Mouse (Mus musculus) stomach, embryonic 15.5 days (tissue): ENCODE data around the gene Mfsd2b. TPM values are rescaled to one million over a fixed set of nuclear protein-coding genes. Genes with fewer than 3 reads are reported as not detected.

ENCODE experiments used
- ATAC-seq: fragments of 200-750 bp; cut with Nextera tagmentation; 2 replicates; pipeline ENCODE4 v1.8.0; 2017; ENCODE audit warnings: low read depth, moderate number of reproducible peaks, moderate TSS enrichment; ENCODE audit not compliant: insufficient read depth, low FRiP score
- H3K27ac ChIP-seq: fragments of 300-500 bp; sonication (generic); 2 replicates; pipeline ENCODE4 v1.5.1; 2015; ENCODE audit warnings: mild to moderate bottlenecking, inconsistent platforms
- H3K27me3 ChIP-seq: fragments of 300-500 bp; sonication (generic); replicated peaks from 2 replicates; pipeline ENCODE4 v1.6.1; 2015; ENCODE audit warnings: inconsistent platforms
- H3K36me3 ChIP-seq: fragments of 300-500 bp; sonication (generic); 2 replicates; pipeline ENCODE4 v1.6.1; 2015; ENCODE audit warnings: inconsistent platforms
- H3K4me1 ChIP-seq: fragments of 300-500 bp; sonication (generic); 2 replicates; pipeline ENCODE4 v1.6.1; 2015; ENCODE audit warnings: inconsistent platforms
- H3K4me2 ChIP-seq: fragments of 300-500 bp; sonication (generic); 2 replicates; pipeline ENCODE4 v1.6.1; 2015; ENCODE audit warnings: mild to moderate bottlenecking, inconsistent platforms
- H3K4me3 ChIP-seq: fragments of 300-500 bp; sonication (generic); replicated peaks from 2 replicates; pipeline ENCODE4 v1.5.1; 2015; ENCODE audit warnings: inconsistent platforms
- H3K9ac ChIP-seq: fragments of 300-500 bp; sonication (generic); 2 replicates; pipeline ENCODE4 v1.6.1; 2015; ENCODE audit warnings: inconsistent platforms
- H3K9me3 ChIP-seq: fragments of 300-500 bp; sonication (generic); 2 replicates; pipeline ENCODE4 v1.6.1; 2016; ENCODE audit warnings: inconsistent platforms
- WGBS: fragments of 180-500 bp; shearing (Covaris S2); methylation state at CpG from one replicate; pipeline ENCODE4 v1.1.7; 2015; 5-methylcytosine and 5-hydroxymethylcytosine counted together
- polyA plus RNA-seq: library from polyadenylated mRNA; unstranded; fragments of >200 nt; fragmentation: Nextera tagmentation; extraction: Ambion mirVana; gene quantifications from 2 replicates; pipeline ENCODE4 v1.2.1, GENCODE M21; 2015

The Mfsd2b gene
- polyA plus RNA-seq, 1 experiment from 2014 or later, result 5.0 TPM

GRCm38 (mm10) chr12:4841392-4841887, 32.7 kb downstream of the Mfsd2b start, which contains the start of gene Fkbp1b:
TSS of gene Fkbp1b (minus strand) at chr12:4841591.
- under 1% methylated on average over 36 of the region's 37 CpGs for WGBS
- peak within 1 kb of the TSS; percentile 62 for H3K9ac ChIP-seq
- peak; percentile 67 for ATAC-seq
- H3K9me3 ChIP-seq, result no peaks in the 10 kb centered on the region
- no peaks in the 10 kb centered on the region for H3K27me3 ChIP-seq
- H3K27ac ChIP-seq, result no peak within 1 kb of the TSS
- H3K36me3 ChIP-seq, result no peaks in the 10 kb centered on the region
- H3K4me3 ChIP-seq, result peak within 1 kb of the TSS; percentile 86
- peaks cover 5% of the 10 kb centered on the region for H3K4me1 ChIP-seq
- H3K4me2 ChIP-seq, result peak within 1 kb of the TSS; percentile 97

DNA sequence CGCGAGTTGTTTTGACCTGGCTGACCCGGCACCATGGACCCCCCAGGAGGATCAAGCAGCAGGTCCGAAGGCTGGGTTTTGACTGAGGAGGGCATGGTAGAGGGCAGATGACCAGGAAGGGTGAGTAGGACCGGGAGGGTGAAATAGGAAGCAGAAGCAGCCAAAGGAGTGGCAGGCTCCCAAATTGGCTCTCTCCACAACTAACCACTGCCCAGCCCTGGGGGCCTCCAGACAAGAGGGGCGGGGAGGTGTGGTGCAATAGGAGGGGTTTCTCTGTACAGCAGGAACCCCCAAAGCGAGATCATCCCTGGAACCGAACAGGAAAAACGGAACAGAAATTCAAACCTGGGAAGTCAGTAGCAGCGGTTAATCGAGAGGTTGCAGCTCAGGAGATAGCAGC, 33.4 kb downstream of the Mfsd2b start:
- H3K27ac ChIP-seq, result no peak overlapping the region
- peak overlapping the region; percentile 97 for H3K4me2 ChIP-seq
- H3K9me3 ChIP-seq, result no peaks in the 10 kb centered on the region
- peak overlapping the region; percentile 62; the same call in 1 of the 2 replicates for H3K9ac ChIP-seq
- peak overlapping the region; percentile 86 for H3K4me3 ChIP-seq
- no peaks in the 10 kb centered on the region for H3K36me3 ChIP-seq
- 2% methylated on average over 11 of the region's 11 CpGs for WGBS
- ATAC-seq, result no peak
- H3K4me1 ChIP-seq, result peaks cover 5% of the 10 kb centered on the region
- no peaks in the 10 kb centered on the region for H3K27me3 ChIP-seq

- Histone ChIP-seq H3K4me2 (no peak overlapping the region), H3K4me1 (peaks cover 5% of the 10 kb centered on the region), H3K9me3 (no peaks in the 10 kb centered on the region), H3K4me3 (no peak overlapping the region), H3K27me3 (no peaks in the 10 kb centered on the region), H3K9ac (no peak overlapping the region), H3K36me3 (no peaks in the 10 kb centered on the region), H3K27ac (no peak overlapping the region)
- 51% methylated on average over 6 of the region's 6 CpGs for WGBS
- no peak for ATAC-seq
Observed at GRCm38 (mm10) chr12:4840010-4840409, 34.1 kb downstream of the Mfsd2b start.

DNA sequence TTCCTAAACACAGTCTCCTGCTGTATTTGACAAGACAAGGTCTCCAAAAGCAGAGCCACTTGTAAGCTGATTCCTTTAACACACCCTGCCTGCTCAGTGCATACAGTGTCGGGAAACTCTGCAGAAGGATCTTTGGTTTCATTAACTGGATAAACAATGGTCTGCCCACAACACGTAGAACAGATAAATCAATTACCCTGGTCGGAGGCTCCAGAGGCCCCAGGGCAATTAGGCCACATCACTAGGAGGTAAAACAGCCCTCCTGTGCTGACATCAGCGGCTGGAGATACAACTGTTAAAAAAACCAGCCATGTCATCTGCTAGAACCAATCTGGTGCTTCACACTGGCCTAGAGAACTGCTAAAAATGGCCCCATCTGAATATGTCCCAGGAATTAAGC, 37.2 kb downstream of the Mfsd2b start:
- H3K9ac ChIP-seq, result no peak overlapping the region
- no peak for ATAC-seq
- peaks cover 5% of the 10 kb centered on the region for H3K4me1 ChIP-seq
- no peaks in the 10 kb centered on the region for H3K9me3 ChIP-seq
- H3K36me3 ChIP-seq, result peaks cover 8% of the 10 kb centered on the region
- H3K4me2 ChIP-seq, result no peak overlapping the region
- 23% methylated on average over 4 of the region's 4 CpGs for WGBS
- no peak overlapping the region for H3K27ac ChIP-seq
- no peaks in the 10 kb centered on the region for H3K27me3 ChIP-seq
- no peak overlapping the region for H3K4me3 ChIP-seq

DNA sequence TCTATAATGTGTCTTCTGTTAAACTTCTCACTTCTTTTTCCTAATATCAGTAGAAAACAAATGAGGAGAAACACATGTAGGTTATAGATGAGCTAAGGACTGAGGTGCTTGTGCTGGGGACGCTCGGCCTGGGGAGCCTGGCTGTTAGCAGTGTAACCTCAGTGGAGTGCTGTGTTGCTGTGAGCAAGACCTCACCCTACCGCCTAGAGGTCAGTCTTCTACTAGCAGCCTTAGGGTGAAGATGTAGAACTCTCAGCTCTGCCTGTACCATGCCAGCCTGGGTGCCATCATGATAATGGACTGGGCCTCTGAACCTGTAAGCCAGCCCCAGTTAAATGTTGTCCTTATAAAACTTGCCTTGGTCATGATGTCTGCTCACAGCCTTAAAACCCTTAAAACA, 46.9 kb downstream of the Mfsd2b start:
- no peak overlapping the region for H3K9ac ChIP-seq
- no peak for ATAC-seq
- no peaks in the 10 kb centered on the region for H3K4me1 ChIP-seq
- H3K4me3 ChIP-seq, result no peak overlapping the region
- H3K4me2 ChIP-seq, result no peak overlapping the region
- no peaks in the 10 kb centered on the region for H3K27me3 ChIP-seq
- H3K36me3 ChIP-seq, result peaks cover 21% of the 10 kb centered on the region; the same call in 1 of the 2 replicates
- no peaks in the 10 kb centered on the region for H3K9me3 ChIP-seq
- WGBS, result 79% methylated on average over 3 of the region's 3 CpGs
- no peak overlapping the region for H3K27ac ChIP-seq

DNA sequence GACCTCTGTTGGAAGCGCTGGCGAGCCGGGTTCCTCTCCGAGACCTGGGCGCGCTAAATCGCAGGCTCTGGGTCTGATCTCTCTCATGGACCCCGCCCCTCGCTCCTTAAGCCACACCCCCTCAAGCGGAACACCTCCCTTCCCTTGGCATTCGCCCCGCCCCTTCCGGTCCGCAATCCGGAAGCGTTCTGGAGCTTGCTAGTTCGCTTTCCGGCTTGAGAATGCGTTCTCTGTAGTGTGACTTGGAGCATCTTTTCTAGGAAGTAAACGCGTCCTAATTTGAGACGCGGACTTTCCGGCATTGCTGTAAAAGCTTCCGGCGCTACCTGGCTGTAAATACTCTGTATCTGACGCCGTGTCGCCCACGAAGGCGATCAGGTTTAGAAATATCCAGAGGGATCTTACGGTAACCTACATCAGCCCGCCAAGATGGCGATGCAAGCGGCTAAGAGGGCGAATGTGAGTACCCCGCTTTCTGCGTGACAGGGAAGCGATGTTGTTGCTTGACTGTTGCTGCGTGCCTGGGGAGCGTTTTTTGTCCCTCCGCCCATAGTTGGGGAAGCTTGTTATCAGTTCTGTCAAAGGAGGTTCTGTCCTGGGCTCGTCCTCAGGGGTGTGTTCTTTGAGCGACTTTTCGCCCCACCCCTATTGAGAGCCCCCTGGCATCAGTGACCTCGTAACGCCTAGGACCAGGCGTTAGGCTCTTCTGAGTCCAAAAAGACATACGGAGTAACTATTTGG, 56.6 kb downstream of the Mfsd2b start, which contains the start of gene Sf3b6:
Sf3b6 (plus strand) TSS at position 184 of the 741 bp plus-strand sequence.
- peak within 1 kb of the TSS; percentile 78 for H3K4me2 ChIP-seq
- ATAC-seq, result peak; percentile 97
- H3K9me3 ChIP-seq, result no peaks in the 10 kb centered on the region
- peak within 1 kb of the TSS; percentile 74 for H3K9ac ChIP-seq
- H3K27ac ChIP-seq, result peak within 1 kb of the TSS; percentile 97
- H3K27me3 ChIP-seq, result no peaks in the 10 kb centered on the region
- peak within 1 kb of the TSS; percentile 75 for H3K4me3 ChIP-seq
- peaks cover 6% of the 10 kb centered on the region; the same call in 1 of the 2 replicates for H3K4me1 ChIP-seq
- 0 out of 2 replicates have a peak, but pooled peaks cover 6% of the 10 kb centered on the region for H3K36me3 ChIP-seq
- WGBS, result under 1% methylated on average over 49 of the region's 49 CpGs

DNA sequence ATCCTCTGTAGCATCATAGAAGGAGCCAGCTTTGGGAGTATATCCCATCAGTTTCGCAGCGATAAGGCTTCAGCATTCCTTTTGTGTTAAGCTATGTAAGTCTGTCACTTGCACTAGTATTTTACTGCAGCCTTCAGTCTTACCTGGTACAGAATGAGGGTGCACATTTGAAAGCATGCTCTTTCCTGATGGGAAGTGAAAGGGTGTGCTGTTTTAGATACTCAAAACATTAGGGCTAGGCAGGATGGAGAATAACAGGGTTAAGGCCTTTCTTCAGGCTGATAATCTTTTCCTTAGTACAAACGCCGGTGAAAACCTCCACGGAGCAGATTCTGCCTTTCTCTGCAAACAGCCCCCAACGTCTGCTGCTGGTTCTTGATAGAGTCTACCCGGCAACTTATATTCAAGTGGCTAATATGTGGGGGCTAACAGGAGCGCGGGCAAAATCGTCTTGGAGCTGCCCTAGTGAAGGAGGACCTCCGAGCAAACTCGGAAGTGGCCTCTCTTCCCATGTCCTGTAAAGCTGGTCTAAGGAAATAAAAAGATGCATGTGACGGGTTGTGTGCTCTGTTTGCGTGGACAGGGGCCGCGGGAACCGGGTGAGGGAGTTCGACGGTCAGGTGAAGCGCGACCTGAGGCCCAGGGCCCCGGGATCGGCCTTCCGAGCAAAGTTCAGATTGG, 57.3 kb downstream of the Mfsd2b start:
- WGBS, result 7% methylated on average over 24 of the region's 24 CpGs
- Histone ChIP-seq H3K9ac (peak overlapping the region; percentile 74), H3K4me2 (peak overlapping the region; percentile 78), H3K9me3 (no peaks in the 10 kb centered on the region), H3K4me1 (peaks cover 6% of the 10 kb centered on the region; the same call in 1 of the 2 replicates), H3K27ac (peak overlapping the region; percentile 97), H3K4me3 (peak overlapping the region; percentile 75), H3K36me3 (0 out of 2 replicates have a peak, but pooled peaks cover 5% of the 10 kb centered on the region), H3K27me3 (no peaks in the 10 kb centered on the region)
- no peak; the same call in 1 of the 2 replicates for ATAC-seq

DNA sequence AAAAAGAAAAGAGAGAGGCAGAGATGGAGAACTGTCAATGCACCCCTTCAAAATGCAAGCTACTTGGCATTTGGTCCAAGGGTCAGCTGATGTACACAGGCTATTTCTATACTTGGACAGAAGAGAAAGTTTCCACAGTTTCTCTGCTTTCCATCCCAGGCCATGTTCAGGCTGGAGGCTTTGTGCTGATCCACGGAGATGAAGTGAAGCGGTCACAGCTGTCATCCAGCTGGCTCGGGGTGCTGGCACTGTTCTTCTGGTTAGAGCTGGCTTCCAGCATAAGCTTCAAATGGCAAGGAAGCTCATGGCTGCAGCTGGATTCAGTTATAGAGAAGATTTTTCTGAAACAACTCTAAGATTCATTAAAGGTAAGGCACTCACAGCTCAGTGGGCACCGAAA, 60.5 kb downstream of the Mfsd2b start:
- H3K27me3 ChIP-seq, result no peaks in the 10 kb centered on the region
- WGBS, result 69% methylated on average over 4 of the region's 4 CpGs
- H3K27ac ChIP-seq, result no peak overlapping the region
- H3K9me3 ChIP-seq, result no peaks in the 10 kb centered on the region
- no peak overlapping the region for H3K4me2 ChIP-seq
- no peak overlapping the region for H3K9ac ChIP-seq
- no peaks in the 10 kb centered on the region for H3K36me3 ChIP-seq
- H3K4me3 ChIP-seq, result no peak overlapping the region
- peaks cover 6% of the 10 kb centered on the region; the same call in 1 of the 2 replicates for H3K4me1 ChIP-seq
- ATAC-seq, result no peak

Other genes starting within 250 kb of the Mfsd2b start
- gene Fam228a, start 135.9 kb downstream of the Mfsd2b start, polyA plus RNA-seq, result 0.28 and 0.44 TPM in 2 replicates
- 1.6 and 2.0 TPM in 2 replicates for gene Pfn4, start 105.3 kb downstream of the Mfsd2b start, polyA plus RNA-seq
- 3.1 and 3.5 TPM in 2 replicates for gene Fam228b, start 105.1 kb downstream of the Mfsd2b start, polyA plus RNA-seq
- gene Sf3b6, start 56.8 kb downstream of the Mfsd2b start, polyA plus RNA-seq, result 207 and 267 TPM in 2 replicates
- 12.0 and 12.5 TPM in 2 replicates for gene Fkbp1b, start 32.8 kb downstream of the Mfsd2b start, polyA plus RNA-seq
- gene Wdcp, start 31.1 kb downstream of the Mfsd2b start, polyA plus RNA-seq, result 14.8 and 14.9 TPM in 2 replicates
- gene Ubxn2a, start 33.3 kb upstream of the Mfsd2b start, polyA plus RNA-seq, result 31.6 and 32.3 TPM in 2 replicates
- gene Atad2b, start 43.0 kb upstream of the Mfsd2b start, polyA plus RNA-seq, result 9.3 and 10.8 TPM in 2 replicates